Mouse (Mus musculus): ENCODE results near the gene Lsamp. TPM values are rescaled to one million over a fixed set of nuclear protein-coding genes. Genes with fewer than 3 reads are reported as not detected.
A peak's percentile ranks its signal among the peaks of the same experiment; 100 is the strongest.

Gene Lsamp
- 6.7 and 7.4 TPM in 2 replicates for total RNA-seq (2021)
- long read RNA-seq, experiment 1, partial matches to known transcripts: 0 of 1 reads
- long read RNA-seq, experiment 1, other reads (novel, unspliced or antisense): 1 of 1 reads
- long read RNA-seq, experiment 2, partial matches to known transcripts: 0 of 3 reads
- long read RNA-seq, experiment 2, other reads (novel, unspliced or antisense): 3 of 3 reads

DNA sequence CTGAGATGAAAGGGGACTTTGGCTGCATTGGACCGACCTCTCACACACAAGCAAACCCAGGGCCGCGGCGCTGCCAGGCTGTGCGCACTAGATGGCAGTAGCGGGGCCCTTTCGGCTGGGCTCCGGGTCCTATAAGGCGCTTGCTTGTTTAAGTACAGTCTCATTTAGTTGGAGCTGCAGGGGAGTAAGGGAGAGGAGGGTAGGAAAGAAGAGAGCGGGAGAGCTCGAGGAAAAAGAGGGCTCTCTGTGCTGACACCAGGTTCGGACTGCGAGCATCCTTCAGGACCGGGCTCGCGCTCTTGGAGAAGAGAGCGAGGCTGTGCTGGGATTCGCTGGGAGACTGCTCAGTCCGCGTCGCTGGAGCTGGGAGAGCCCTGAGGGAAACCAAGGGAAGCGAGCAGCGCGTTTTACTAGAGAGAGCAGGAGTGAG is at the start of gene Lsamp:
Gene Lsamp (plus strand): TSS at position 157 of the 430 bp plus-strand sequence.
- DNase-seq: peak; percentile 73

DNA sequence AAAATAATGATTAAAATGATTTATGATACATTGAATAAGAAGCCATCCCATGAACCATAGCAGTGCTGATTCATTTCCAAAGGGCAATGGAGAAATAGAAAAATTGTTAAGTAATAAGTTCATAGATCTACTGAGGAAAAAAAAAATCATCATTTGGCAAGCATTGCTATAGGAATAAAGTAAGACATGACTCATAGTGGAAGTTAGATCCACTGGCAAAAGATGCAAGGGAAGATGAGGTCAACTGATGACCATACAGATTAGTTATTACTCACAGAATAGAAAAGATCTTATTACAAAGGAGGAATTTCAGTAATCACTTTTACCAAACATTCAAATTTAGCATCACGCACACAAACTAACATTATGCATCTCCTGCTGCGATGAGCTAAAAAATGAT is 26.5 kb upstream of the Lsamp start:
- no peak for DNase-seq

DNA sequence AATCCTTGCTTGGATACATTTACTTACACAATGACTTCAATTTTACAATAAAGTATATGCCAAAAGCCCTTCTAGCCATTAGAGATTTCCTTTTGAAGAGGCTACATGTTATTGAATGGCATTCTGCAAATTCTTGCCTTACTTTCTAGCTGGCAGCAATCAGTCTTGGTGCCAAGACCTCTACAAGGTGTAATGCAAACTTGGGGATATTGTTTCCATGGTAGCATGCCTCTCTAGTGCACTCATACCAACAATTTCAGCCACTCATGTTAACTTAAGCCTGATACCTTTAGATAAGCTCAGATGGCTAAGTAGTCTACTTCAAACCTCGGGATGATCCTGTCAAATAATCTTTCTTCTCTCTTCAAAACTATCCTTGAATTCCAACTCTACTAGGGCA is 11.4 kb upstream of the Lsamp start:
- no peak for DNase-seq

DNA sequence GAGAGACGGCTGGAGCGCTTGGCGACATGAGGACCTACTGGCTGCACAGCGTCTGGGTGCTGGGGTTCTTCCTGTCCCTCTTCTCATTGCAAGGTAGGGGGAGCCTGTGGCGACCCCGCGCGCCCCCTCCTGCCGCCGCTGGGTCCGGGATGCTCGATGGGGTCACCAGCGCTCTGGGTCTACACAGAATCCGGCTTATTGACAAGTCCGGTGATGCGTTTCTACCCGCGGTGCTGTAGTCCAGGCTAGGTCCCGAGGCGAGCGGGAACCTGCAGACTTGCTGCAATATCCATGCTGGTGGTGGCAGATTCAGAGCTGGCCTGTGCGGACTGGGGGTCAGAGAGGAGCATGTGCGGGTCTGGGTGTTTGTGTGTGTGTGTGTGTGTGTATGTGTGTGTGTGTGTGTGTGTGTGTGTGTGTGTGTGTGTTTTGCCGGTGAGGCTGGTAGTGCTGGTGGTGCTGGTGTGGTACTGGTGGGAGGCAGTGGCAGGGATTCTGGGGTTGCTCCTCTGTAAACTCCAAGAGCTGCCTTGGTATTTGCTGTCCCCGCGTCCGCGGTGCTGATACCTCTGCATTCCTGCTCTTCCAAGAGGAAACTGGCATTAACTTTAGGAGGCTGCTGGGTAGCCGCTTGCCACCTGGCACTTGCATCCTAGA is 602 bp downstream of the Lsamp start:
- DNase-seq: peak; percentile 6

DNA sequence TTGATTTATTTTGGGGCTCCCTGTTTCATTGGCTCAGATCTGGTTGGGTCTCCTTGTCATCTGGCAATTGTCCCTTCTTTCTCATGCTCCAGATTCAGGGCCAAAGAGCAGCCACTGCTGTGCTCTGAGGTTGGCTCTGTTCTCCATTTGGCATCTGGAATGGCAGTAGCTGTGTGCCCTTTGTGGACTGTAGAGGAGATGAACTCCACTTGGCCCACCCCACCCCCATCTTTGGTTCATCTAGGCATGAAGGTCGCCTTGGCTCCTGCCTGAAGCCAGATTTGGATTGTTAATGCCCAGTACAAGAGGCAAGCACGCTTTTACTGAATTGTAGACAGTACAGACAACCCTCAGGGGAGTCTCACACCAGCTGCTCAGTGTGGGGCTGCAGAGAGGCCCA is 4.3 kb downstream of the Lsamp start:
- peak; percentile 4 for DNase-seq

DNA sequence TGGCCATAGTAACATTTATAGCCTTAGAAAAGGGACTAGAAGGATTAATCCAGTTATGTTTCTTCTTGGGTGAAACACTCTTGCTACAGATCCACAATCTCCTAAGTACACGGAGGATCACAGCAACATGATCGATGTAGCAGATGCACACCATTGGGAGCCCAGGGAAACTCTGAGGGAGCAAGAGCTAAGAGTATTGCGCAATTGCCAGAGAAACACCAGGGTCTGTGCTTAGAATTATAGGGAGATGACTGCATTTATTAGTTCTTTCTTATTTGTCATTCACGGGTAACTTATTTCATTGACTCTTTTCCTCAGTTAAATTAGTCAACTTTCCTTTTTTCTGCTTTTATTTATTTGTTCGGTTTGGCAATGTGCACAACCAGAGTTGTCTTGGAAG is 10.7 kb downstream of the Lsamp start:
- DNase-seq: no peak

DNA sequence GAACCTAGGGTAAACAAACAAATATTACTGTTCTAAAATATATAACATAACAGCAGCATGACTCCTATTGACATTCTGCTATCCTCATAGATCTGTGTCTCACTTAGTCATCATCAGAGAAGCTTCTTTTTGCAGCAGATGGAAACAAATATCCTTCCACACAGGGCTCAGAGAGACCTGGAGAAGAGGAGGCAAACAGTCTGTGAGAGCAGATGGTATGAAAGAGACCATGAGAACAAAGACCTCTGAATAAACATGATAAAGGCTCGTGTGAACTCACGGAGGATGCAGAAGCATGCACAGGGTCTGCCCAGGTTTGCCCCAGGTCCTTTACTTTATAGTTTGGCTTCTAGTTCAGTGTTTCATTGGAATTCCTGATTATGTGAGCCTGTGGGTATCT is 24.6 kb downstream of the Lsamp start:
- no peak for DNase-seq

DNA sequence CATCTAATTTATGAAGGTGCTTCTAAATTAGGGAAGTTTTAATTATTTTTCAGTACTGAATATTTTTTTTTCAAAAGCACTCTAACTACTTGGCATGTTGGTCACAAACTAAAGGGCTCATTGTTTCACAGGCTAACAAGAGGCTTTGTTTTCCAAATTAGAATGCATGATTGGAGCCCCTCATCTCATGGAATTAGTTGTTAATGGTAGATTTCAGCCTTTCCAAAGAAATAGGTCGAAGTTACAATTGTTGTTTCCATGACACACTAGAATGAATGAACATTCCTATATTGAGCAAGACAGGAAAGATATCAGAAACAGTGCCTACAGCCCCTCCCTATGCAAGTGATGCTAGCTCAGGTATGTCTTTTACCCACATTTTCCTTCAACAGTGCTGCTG is 26.9 kb downstream of the Lsamp start:
- no peak for DNase-seq

DNA sequence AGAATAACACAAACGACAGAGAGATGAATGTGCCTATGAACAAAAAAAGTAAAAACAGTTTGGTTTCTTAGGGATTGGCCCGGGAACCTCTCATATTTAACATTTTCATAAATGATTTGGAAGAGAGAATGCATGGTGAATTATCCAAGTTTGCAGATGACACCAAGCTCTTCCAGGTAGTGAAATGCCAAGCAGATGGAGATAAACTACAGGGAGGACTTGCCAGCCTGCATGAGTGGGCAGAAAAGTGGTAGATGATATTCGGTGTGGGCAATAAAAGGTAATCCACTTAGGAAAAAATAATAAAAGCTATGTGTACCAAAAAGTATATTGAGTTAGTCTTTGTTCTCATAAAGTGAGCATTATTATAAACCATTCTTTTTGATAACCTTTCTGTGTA is 38.5 kb downstream of the Lsamp start:
- DNase-seq: no peak

DNA sequence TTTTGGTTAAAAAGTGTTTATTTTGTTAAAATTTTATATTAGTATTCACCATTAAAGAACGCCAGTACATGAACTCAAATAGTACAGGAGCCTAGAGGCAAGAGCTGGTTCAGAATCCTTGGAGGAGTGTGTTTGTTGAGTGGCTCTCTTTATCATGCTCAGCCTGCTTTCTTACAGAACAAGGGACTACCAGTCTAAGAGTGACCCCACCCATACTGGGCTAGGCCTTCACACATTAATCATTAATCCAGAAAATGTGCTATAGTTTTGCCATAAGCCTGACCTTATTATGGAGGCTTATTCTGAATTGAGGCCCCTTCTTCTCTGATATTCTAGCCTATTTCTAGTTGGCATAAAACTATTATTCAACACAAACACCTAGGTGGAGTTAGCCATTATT is 52.6 kb downstream of the Lsamp start:
- no peak for DNase-seq

DNA sequence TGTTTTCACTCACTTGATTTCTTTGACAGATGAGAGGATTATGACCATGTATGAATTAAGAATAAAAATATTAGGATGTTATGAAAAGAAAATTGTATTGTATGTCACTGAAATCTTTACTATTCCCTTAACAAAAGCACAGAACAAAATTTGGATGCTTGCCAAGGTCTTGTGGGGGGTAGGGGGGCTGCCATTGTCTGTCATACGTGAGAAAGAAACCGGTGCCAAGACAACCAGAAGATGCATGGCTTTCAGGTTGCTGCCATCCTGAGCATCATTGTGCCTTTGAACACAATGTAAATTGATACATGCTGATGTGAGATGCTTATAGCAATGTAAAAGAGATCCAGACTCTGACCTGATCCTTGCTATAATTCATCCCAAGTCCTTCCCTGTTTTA is 75.4 kb downstream of the Lsamp start:
- no peak for DNase-seq

DNA sequence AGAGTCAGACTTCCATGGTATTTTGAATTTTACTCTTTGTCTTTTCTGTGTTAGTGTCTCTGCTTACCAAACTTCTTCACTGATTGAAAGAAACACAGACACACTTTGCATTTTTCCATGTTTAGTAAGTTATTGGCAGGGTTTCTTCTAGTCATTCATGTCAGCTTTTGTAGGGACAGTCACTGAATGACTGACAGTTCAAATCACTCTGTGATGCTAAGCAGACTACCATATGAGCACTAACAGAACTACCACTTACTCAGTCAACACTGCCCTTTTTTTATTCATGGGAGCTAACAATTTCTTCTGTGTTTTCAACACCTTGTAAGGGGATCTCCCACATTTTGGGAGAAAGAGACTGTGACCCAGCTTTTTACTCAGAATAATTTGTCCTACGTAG is 75.8 kb downstream of the Lsamp start:
- no peak for DNase-seq

DNA sequence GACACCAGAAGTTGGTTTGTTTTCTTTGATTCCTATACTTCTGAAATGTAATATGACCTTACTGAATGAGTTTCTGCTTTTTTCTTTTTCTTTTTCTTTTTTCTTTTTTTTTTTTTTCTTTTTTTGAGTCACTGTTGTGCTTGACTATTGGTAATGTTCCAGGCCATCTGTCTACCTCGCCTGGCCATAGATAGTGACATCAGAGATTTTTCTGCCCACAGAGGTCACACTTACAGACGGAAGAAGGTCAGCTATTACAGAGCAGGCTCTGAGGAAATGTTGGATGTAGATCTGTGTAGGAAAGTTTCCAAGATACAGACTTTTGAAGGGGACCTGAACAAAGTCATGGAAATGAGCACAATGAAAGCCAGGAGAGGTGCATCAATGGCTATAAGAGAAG is 76.3 kb downstream of the Lsamp start:
- DNase-seq: no peak

DNA sequence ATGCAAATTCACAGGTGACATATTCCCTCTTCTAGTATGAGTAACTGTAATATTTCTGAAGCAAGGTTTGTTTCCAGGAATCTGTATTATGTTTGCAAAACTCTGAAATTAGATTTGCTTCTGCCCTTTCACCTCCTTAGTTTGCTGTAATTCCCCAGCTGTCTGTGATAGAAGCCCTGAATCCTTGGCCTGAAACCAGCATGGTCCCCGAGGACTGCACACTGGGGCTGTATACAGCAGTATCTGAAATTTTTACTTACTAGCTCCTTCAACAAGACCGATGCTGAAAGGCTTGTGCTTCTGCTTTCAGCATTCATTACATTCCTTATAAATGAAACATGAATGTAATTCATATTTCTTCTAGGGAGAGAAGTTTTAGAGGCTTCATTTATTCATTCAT is 91.4 kb downstream of the Lsamp start:
- DNase-seq: peak; percentile 61

DNA sequence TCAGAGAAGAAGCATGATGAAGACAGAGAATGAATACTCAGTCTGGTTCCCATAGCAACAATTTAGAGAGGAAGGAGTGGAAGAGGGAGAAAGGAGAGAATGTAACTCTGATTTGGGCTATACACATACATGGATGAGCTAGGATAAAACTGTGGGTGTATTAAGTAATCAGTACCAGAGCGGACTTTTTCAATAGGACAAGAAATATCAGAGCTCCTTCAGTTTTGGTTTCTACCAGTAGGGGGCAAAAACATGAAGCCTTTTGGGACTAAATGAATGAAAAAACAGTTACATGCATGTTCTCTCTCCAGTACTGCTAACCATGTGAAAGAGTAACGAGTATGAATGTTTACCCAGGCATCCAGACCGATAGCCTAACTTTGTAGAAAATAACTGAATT is 96.1 kb downstream of the Lsamp start:
- DNase-seq: no peak

DNA sequence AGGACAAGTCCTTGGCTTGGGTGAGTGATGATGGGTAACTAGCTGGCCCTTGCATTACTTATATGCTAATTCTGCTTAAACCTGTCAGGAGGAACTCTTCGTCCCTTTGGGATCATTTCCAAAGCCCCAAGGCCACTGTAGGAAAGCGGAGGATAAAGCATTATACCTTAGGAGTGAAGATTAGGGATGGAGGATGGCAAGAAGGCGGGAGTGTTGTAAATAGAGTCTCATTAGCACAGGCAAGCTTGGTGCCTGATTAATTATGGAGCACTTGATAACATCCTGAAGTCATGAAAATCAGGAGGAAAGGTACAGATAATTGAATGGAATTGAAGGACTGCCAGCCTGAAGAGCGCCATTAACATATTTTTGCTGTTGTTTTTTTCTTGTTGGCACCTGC is 120.2 kb downstream of the Lsamp start:
- DNase-seq: no peak

DNA sequence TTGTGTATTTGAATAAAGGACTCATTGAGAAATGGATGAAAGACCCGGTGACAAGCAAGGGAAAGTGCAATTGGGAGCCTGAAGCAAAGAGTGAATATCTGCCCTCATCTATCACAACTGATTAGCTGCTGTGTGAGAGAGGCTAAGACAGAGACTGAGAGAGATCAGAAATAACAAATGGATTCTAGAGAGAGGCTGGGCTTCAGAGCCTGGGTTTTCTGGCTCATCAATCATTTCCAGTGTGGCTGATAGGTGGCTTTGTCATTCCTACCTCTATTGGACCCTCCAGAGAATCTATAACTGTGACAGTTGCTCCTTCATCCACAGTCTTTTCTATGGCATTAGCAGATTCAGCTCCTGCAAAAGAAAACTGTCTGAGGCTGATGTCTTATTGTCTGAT is 198.8 kb downstream of the Lsamp start:
- no peak for DNase-seq

DNA sequence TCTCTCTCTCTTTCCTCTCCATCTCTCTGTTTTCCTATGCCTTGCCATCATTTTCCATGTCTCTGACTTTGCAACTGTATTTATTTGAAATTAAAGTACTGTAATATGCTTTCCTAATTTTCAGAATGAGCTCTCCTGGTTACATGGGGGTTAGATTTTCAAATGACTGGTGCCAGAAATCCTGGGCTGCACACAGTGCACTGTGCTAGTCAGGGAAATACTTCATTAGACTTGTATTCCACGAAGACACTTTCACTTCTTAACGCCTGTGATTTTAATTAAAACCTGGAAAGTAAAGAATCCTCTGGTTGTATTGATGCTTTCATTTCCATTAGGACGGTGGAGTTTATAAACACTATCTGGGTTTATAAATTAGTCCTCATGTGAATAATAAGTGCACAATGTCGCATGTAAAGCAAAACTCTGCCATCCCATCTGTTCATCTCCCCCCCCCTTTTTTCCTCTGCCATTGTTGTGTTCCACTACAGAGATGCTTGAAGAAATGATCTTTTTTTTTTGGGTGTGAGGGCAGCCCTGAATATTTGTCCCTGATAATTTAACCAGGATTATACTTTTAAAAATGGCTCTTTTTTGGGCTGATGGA is 203.9 kb downstream of the Lsamp start:
- no peak for DNase-seq

DNA sequence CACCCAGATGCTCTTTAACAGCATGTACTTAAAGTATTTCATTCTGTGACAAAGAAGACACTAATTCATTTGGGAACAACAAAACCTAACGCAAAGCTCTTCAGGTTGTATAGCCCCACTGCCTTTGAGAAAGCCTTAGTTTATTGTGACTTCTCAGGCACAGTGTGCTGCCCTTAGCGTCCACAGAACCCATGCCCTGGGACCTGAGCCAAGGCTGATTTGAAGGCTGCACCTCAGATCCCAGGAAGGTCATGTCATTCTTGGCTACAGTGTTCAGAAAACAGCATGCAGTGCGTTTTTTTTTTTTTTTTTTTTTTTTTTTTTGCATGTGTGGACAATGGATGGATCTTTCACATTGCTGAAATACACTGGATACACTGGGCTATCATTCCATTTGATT is 210.2 kb downstream of the Lsamp start:
- DNase-seq: peak; percentile 61

DNA sequence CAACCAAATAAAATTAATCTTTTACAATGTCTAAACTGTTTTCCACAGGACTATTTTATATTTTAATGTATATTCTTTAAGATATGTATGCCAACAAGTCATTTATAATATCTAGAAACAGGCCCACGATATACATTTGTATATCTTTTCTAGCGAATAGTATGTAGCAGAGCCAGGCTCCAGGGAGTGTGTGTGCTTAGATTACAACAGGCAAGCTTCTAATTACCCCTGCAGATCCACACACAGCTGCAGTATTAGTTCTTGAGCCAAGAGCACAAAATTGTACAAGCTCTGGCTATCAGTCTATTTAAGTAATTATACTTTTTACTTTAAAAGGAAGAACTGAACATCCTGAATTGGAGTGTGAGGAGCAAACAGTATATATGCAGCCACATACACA is 210.7 kb downstream of the Lsamp start:
- DNase-seq: no peak

DNA sequence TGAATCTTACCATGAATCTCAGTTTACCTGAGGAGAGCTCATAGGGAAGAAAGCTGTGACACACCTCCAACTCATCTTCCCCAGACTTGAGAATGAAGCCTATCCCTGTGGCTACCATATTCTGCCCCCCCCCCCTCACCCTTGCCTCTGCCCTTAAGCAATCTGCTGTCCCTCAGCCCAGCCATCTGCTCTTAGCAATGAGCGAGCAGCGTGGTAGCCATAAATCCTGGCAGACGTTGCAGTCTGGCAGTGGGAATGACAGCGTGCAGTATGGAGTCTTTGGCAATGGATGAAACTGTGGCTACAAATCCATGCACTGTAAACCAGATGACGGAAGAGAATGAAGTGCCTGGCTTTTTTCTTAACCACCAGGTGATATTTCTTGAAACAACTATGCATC is 244.5 kb downstream of the Lsamp start:
- peak; percentile 7 for DNase-seq

DNA sequence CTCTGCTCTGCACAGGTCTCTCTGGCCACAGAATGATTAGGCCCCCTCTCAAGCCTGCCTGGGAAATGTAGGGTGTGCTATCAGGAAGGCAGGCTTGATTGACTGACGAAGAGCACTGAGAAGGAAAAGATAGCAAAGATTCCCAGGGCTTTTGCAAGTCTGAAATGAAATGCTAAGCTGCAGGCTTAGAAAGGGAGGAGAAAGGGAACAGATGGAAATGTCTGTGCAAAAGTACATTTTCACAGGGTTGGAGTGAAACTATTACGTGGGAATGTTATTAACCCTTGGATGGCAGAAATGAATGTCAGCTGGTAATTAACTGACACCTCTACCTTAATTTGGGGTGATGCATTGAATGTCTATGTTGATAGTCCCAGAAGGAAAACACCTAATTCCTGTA is 248.9 kb downstream of the Lsamp start:
- no peak for DNase-seq

DNA sequence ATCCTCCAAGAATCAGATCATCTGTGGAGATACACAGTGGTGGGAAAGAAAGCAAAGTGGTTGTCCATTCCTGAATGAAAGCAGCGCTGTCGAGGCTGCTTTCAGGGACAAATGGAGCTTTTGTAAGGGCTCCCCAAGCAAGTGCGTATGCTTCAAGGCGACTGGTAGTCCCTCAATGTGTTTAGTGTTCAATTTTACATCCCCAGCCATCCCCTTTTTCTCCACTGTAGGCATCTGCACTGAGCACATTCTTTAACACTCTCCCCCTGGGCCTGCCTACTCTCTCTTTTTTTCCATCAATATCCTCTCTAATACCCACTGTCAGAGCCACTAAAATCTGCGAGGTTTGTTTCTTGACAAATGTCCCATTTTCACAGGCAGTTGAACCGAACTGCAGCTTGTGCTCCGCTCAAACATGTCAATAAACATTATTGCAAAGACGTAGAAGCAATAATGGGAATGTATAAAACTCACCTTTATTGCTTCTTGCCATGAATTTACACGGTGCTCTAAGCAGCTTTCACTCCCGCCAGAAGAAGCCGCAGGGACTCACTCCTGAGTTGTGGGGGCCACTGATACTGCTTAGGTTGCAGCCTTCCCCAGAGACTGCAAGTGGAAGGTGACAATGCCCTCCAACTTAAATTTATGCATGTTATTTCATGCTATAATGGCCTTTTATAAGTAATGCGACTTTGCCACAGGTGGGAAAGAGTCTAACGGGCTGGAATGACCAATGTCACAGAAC is 250.2 kb downstream of the Lsamp start:
- no peak for DNase-seq
